Mouse (Mus musculus) liver, embryonic 16.5 days (tissue): ENCODE measurements at regions not wholly inside any gene's neighbourhood (a gene's known extent, or its start where the extent isn't known, plus 50 kb on each side); places are given as distances from the start of the nearest gene placed in this dataset.
A peak's percentile ranks its signal among the peaks of the same experiment; 100 is the strongest.

Source experiments
- ATAC-seq: fragments of 200-750 bp; cut with Nextera tagmentation; 2 replicates; pipeline ENCODE4 v1.8.0; 2017; ENCODE audit warnings: low read depth, mild to moderate bottlenecking, moderate number of reproducible peaks, moderate library complexity
- H3K27ac ChIP-seq: fragments of 300-500 bp; sonication (generic); 2 replicates; pipeline ENCODE4 v1.5.1; 2014; ENCODE audit warnings: mild to moderate bottlenecking, low read length
- H3K27me3 ChIP-seq: fragments of 300-500 bp; sonication (generic); 2 replicates; pipeline ENCODE4 v1.6.1; 2014; ENCODE audit warnings: low read depth, low read length, mixed read lengths; ENCODE audit not compliant: control insufficient read depth, insufficient read depth
- H3K36me3 ChIP-seq: fragments of 300-500 bp; sonication (generic); 2 replicates; pipeline ENCODE4 v1.6.1; 2014; ENCODE audit warnings: mild to moderate bottlenecking; ENCODE audit not compliant: control insufficient read depth, insufficient read depth
- H3K4me1 ChIP-seq: fragments of 300-500 bp; sonication (generic); 2 replicates; pipeline ENCODE4 v1.6.1; 2014; ENCODE audit warnings: low read depth, low read length, mixed read lengths; ENCODE audit not compliant: control insufficient read depth
- H3K4me2 ChIP-seq: fragments of 300-500 bp; sonication (generic); 2 replicates; pipeline ENCODE4 v1.6.1; 2014; ENCODE audit warnings: low read depth, low read length, mixed read lengths
- H3K4me3 ChIP-seq: fragments of 300-500 bp; sonication (generic); 2 replicates; pipeline ENCODE4 v1.5.1; 2014; ENCODE audit warnings: low read depth, mild to moderate bottlenecking, low read length
- H3K9ac ChIP-seq: fragments of 300-500 bp; sonication (generic); 2 replicates; pipeline ENCODE4 v1.6.1; 2014; ENCODE audit warnings: low read depth, low read length
- H3K9me3 ChIP-seq: fragments of 300-500 bp; sonication (generic); replicated peaks from 2 replicates; pipeline ENCODE4 v1.6.1; 2016; ENCODE audit warnings: low read length; ENCODE audit not compliant: control insufficient read depth
- WGBS: fragments of 180-500 bp; shearing (Covaris S2); extraction: QIAGEN DNeasy Blood & Tissue Kit; methylation state at CpG from one replicate; pipeline ENCODE4 v1.1.7; 2014; ENCODE audit not compliant: insufficient replicate concordance; 5-methylcytosine and 5-hydroxymethylcytosine counted together

DNA sequence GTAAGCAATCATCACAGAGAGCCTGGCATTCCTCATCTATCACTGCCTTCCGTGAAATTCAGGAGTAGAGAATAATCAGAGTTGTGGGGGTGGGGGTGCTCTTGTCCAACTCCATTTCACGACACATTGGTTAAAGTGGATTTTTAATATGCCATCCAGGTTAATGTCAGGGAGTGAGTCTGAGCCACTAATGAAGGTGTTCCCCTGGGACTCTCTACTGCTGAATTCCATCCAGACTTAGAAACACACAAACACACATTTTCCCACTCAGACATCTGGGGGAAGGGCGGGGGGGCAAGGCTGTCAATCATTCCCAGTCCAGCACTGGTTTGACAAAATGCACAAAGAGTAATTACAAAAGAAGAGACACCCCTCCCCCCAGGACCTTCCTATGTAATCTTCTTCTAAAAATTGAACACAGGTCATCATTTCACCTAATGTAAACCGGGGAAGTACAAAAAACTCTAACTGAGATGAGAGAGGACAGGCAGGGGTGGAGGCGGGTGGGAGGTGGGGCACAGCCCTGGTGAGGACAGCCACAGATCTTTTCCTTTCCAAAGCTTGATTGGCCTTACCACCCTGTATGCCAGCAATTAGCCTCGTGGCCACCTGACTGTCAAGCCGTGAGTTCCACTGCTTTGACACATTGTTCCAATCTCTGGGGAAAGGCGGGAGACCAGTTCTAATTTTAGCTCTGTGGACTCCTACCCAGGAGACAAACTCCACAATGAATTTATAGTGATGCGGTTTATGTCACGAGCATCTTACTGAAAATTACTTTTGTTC, 76.5 kb upstream of the Bach2 start:
- Histone ChIP-seq H3K9me3 (no peaks in the 10 kb centered on the region), H3K36me3 (no peaks in the 10 kb centered on the region), H3K27me3 (no peaks in the 10 kb centered on the region), H3K4me3 (no peak overlapping the region), H3K4me2 (no peak overlapping the region), H3K9ac (no peak overlapping the region), H3K27ac (no peak overlapping the region), H3K4me1 (peaks cover 5% of the 10 kb centered on the region)
- no peak for ATAC-seq
- 56% methylated on average over 10 of the region's 10 CpGs for WGBS

DNA sequence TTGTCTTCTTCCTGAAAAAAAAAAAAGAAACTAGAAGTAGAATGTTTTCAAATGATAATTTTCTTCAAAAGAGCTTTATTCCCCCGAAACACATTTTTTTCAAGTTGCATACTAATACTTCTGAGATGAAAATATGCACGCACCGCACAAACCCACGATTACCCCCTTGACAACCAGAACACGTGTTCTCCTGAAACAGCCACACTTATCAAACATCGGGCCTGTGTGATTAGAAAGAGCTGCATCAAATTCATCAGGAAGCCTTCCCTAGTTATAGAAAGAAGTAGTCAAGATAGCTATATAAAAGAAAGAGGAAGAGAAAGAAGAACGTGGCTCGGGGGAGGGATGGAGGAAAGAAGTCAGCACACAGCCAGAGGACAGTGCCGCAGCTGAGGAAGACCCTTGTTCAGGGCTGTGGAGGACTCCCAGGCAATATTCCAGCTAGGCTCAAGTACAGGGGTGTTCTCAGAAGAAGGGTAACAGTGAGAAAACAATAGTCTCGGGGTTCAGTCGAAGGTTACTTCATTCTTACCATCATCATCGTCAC, 75.8 kb upstream of the Bach2 start:
- no peaks in the 10 kb centered on the region for H3K36me3 ChIP-seq
- no peak overlapping the region for H3K4me3 ChIP-seq
- H3K9ac ChIP-seq = no peak overlapping the region
- ATAC-seq = no peak
- no peaks in the 10 kb centered on the region for H3K27me3 ChIP-seq
- no peaks in the 10 kb centered on the region for H3K9me3 ChIP-seq
- WGBS = 49% methylated on average over 12 of the region's 12 CpGs
- H3K27ac ChIP-seq = no peak overlapping the region
- H3K4me1 ChIP-seq = peaks cover 5% of the 10 kb centered on the region
- H3K4me2 ChIP-seq = no peak overlapping the region

DNA sequence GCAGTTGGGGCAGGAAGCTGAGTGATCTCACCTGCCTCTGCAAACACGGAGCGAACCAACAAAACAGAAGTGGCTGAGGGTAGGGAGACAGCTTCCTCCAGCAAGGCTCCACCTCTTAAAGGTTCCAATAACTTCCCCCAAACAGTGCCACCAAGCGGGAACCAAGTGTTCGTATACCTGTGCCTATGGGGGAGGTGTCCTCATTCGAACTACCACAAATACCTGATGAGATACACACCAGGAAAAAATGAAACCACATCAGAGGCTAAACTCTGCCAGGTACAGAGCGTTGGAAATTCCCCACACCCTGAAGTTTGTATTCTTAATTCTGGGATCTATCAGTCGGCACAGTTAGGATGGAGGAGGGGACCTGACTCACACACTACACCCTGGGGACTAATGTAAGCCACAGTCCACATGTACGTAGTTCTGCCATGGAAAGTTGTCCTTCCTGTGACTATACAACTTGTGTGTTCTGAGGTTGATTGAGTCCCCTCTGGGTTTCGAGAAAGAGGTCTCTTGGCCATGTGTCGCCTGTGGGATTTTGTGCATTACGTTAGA, 74.4 kb upstream of the Bach2 start:
- Histone ChIP-seq H3K4me3 (no peak overlapping the region), H3K36me3 (no peaks in the 10 kb centered on the region), H3K27ac (no peak overlapping the region), H3K9ac (no peak overlapping the region), H3K9me3 (no peaks in the 10 kb centered on the region), H3K4me1 (peaks cover 7% of the 10 kb centered on the region), H3K27me3 (no peaks in the 10 kb centered on the region), H3K4me2 (no peak overlapping the region)
- ATAC-seq = no peak
- WGBS = 66% methylated on average over 11 of the region's 11 CpGs

DNA sequence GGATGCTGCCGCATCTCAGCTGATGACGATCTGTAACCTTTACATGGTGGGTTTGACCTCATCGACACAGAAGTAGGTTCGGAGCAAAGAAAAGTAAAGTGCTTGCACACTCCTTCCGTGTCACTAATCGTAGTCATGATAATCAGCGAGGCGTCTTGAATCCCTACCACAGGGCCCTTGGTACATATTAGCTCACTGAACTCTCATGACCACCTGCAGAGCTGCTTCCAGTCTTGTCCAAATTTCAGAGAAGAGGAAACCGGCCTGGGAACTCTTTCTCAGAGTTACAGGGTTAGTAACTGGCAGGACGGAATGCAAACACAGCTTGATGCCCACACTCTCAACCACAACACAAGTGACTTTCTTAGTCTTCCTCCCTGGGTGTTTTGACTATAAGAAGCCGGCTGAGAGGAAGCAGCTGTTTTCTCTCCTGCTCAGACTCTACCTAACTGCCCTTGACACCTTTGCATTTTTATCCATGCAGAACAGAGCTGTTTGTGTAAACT, 73.8 kb upstream of the Bach2 start:
- no peak overlapping the region for H3K4me3 ChIP-seq
- ATAC-seq = no peak
- H3K27me3 ChIP-seq = no peaks in the 10 kb centered on the region
- no peak overlapping the region for H3K4me2 ChIP-seq
- 75% methylated on average over 11 of the region's 11 CpGs for WGBS
- peaks cover 13% of the 10 kb centered on the region for H3K4me1 ChIP-seq
- H3K36me3 ChIP-seq = no peaks in the 10 kb centered on the region
- H3K27ac ChIP-seq = no peak overlapping the region
- no peaks in the 10 kb centered on the region for H3K9me3 ChIP-seq
- H3K9ac ChIP-seq = no peak overlapping the region

DNA sequence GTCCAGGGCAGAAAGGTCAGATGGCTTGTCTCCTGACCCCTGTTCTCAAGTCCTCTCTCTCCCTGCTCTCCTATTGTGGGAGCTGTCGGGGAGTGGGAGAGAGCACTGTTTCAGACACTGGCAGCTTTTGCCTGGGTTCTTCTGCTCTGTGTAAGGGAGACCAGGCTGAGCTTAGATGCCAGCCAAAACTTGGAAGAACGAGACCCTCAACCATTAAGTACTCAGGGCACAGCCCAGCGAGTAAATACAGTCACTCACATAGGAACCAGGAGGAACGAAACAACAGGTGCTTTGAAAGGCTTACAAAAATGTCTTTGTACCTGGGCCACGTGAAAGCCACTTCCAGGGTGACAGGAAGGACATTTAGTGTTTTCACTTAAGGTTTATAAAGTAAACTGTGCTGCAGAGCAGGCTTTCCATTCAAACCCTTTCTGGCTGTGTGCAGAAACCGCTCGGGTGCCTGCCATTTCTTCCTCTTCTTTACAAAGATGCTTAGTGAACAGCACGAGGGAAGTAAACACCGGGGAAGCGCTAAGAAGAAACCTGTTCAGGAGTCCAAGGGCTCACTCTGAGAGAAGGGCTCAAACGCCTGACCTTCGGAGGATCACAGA, 72.6 kb upstream of the Bach2 start:
- H3K9ac ChIP-seq = no peak overlapping the region
- peaks cover 22% of the 10 kb centered on the region for H3K4me1 ChIP-seq
- H3K4me2 ChIP-seq = no peak overlapping the region
- no peaks in the 10 kb centered on the region for H3K27me3 ChIP-seq
- no peaks in the 10 kb centered on the region for H3K36me3 ChIP-seq
- no peak overlapping the region for H3K27ac ChIP-seq
- no peak for ATAC-seq
- H3K9me3 ChIP-seq = no peaks in the 10 kb centered on the region
- WGBS = 51% methylated on average over 12 of the region's 12 CpGs
- H3K4me3 ChIP-seq = no peak overlapping the region

DNA sequence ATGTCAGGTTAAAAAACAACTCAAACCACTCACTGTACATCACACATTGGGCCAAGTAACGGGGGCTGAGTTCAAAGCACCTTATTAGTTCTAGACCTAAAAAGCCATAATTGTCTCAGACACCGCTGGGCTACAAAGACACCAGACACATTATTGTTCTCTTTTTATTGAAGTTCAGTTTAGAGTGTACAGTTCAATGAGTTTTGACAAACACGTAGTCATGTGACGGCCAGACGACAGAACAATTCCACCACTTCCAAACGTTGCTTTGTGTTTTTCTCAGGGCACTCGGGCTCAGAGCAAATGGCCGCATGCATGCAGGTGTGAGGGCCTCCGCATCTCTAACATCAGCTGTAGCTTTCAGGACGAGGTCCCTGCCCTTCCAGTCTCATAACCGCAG, 71.5 kb upstream of the Bach2 start:
- Histone ChIP-seq H3K4me2 (no peak overlapping the region), H3K4me3 (no peak overlapping the region), H3K36me3 (no peaks in the 10 kb centered on the region), H3K9me3 (no peaks in the 10 kb centered on the region), H3K4me1 (peaks cover 28% of the 10 kb centered on the region), H3K27ac (no peak overlapping the region), H3K9ac (no peak overlapping the region), H3K27me3 (no peaks in the 10 kb centered on the region)
- ATAC-seq = no peak
- 76% methylated on average over 11 of the region's 11 CpGs for WGBS

DNA sequence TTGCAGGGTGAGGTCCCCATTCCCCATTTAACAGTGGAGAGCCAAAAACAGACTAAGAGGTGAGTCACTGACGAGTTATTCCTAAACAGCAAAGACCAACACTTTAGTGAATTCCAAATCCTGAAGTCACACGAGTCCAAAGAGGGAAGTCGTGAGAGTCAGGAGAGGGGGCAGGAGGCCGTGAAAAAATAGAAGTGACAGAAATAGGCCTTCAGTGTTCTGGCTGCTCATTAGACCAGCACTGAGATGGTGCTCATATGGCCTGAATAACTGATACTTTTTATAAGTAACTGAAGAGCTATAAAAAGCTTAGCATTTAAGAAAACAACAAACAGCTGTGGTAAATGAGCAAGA, 68.5 kb upstream of the Bach2 start:
- Histone ChIP-seq H3K9ac (no peak overlapping the region), H3K36me3 (no peaks in the 10 kb centered on the region), H3K27ac (peak overlapping the region; percentile 1; the same call in 1 of the 2 replicates), H3K9me3 (no peaks in the 10 kb centered on the region), H3K27me3 (no peaks in the 10 kb centered on the region), H3K4me3 (no peak overlapping the region), H3K4me2 (peak overlapping the region; percentile 75), H3K4me1 (peaks cover 38% of the 10 kb centered on the region)
- 16% methylated on average over 4 of the region's 4 CpGs for WGBS
- no peak for ATAC-seq

DNA sequence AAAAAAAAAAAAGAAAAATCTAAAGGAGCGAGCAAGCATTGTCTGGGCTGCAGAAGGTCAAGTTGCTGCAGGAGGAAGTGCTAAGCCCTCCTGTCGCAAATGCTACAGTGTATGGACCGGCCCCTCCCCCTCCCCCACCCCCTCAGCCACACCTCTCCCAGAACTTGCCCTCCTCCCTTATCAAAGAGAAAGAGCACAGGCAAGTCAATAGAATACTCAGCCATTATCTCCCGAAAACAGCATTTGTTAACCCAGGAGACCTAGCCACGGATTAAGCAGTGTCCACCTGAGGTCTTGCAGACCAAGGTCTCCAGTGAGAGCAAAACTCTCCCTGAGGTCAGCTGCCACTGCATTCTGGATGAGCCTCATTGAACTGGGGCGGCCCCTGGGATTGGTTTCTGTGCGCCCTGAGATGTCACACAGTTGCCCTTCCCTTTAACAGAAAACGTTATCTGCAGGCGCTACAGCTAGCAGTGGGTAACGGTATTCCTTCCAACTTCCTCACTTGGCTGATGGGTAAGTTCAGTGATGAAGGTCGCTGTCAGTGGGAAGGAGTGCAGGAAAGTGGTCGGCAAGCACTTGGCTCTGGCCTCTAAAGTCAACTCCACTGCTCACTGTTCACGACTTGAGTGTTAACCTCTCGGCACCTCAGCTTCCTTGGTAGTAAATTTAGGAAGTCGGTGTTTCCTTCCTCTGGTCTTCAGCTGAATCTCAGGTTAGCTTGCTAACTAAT, 68.0 kb upstream of the Bach2 start:
- Histone ChIP-seq H3K36me3 (no peaks in the 10 kb centered on the region), H3K4me1 (peaks cover 38% of the 10 kb centered on the region), H3K27me3 (no peaks in the 10 kb centered on the region), H3K4me2 (peak overlapping the region; percentile 75), H3K4me3 (peak overlapping the region; percentile 59), H3K9ac (peak overlapping the region; percentile 50), H3K9me3 (no peaks in the 10 kb centered on the region), H3K27ac (peak overlapping the region; percentile 83)
- 7% methylated on average over 15 of the region's 15 CpGs for WGBS
- peak; percentile 84 for ATAC-seq
